Mouse (Mus musculus) heart, postnatal 14 days (tissue): ENCODE data around the gene Dglucy. TPM values are rescaled to one million over a fixed set of nuclear protein-coding genes. Genes with fewer than 3 reads are reported as not detected.

Experiments
- total RNA-seq, 2 experiments: library from RNA; stranded (reverse); gene quantifications; 2 replicates each; pipeline ENCODE4 v1.2.3; 2021

The Dglucy gene
- total RNA-seq, 2 experiments from 2014 or later = 32.7 to 44.1 TPM

Other genes with a start within 250 kb of the Dglucy start
- gene Rps6ka5, start 52.1 kb upstream of the Dglucy start, total RNA-seq = 10 to 100 TPM; 13.4 to 17.9 TPM
- under 1 TPM; 0.38 to 0.41 TPM for gene Gpr68, start 129.1 kb downstream of the Dglucy start, total RNA-seq
- gene Ccdc88c, start 250.0 kb downstream of the Dglucy start, total RNA-seq = 1 to 10 TPM; 9.6 to 9.7 TPM